Mouse (Mus musculus): ENCODE data around the gene A3galt2. TPM values are rescaled to one million over a fixed set of nuclear protein-coding genes. Genes with fewer than 3 reads are reported as not detected.

A3galt2 gene
- polyA plus RNA-seq, 1 experiment from 2014 or later = not detected

- TF ChIP-seq EP300 (optimal IDR thresholded peaks at IDR 0.05) = no peak
- no peak for TF ChIP-seq CTCF (IDR thresholded peaks at IDR 0.05; ENCODE audit: low read depth)
- no peak for DNase-seq (ENCODE audit: low spot score)
- ATAC-seq (ENCODE audit: low FRiP score, low TSS enrichment) = no peak
- Histone ChIP-seq H3K9ac (ENCODE audit: low read length) (no peak overlapping the region), H3K9me3 (ENCODE audit: control insufficient read depth, low read length) (no peaks in the 10 kb centered on the region), H3K27me3 (ENCODE audit: control insufficient read depth, insufficient read depth, low read length) (no peaks in the 10 kb centered on the region), H3K27ac (replicated peaks) (no peak overlapping the region), H3K4me2 (replicated peaks; ENCODE audit: low read depth) (no peak overlapping the region), H3K4me3 (ENCODE audit: low read depth, low read length) (no peak overlapping the region), H3K36me3 (ENCODE audit: control insufficient read depth, insufficient read depth, low read length) (peaks cover 39% of the 10 kb centered on the region), H3K4me1 (replicated peaks; ENCODE audit: control insufficient read depth, insufficient read depth) (no peaks in the 10 kb centered on the region)
- 84% methylated on average over 13 of the region's 13 CpGs for WGBS
Observed at GRCm38 (mm10) chr4:128752031-128752757, 3.0 kb upstream of the A3galt2 start.

GRCm38 (mm10) chr4:128753571-128753970 is 1.6 kb upstream of the A3galt2 start:
- H3K4me1 ChIP-seq (replicated peaks; ENCODE audit: control insufficient read depth, insufficient read depth) = no peaks in the 10 kb centered on the region
- no peak overlapping the region for H3K9ac ChIP-seq (ENCODE audit: low read length)
- no peaks in the 10 kb centered on the region for H3K9me3 ChIP-seq (ENCODE audit: control insufficient read depth, low read length)
- no peak overlapping the region for H3K4me3 ChIP-seq (ENCODE audit: low read depth, low read length)
- TF ChIP-seq CTCF (IDR thresholded peaks at IDR 0.05; ENCODE audit: low read depth) (no peak), EP300 (optimal IDR thresholded peaks at IDR 0.05) (no peak)
- ATAC-seq (ENCODE audit: low FRiP score, low TSS enrichment) (no peak), DNase-seq (ENCODE audit: low spot score) (no peak)
- no peaks in the 10 kb centered on the region for H3K27me3 ChIP-seq (ENCODE audit: control insufficient read depth, insufficient read depth, low read length)
- no peak overlapping the region for H3K27ac ChIP-seq (replicated peaks)
- 91% methylated on average over 7 of the region's 7 CpGs for WGBS
- peaks cover 26% of the 10 kb centered on the region for H3K36me3 ChIP-seq (ENCODE audit: control insufficient read depth, insufficient read depth, low read length)
- H3K4me2 ChIP-seq (replicated peaks; ENCODE audit: low read depth) = no peak overlapping the region

- Histone ChIP-seq H3K36me3 (ENCODE audit: control insufficient read depth, insufficient read depth, low read length) (peaks cover 22% of the 10 kb centered on the region), H3K9ac (ENCODE audit: low read length) (no peak overlapping the region), H3K27me3 (ENCODE audit: control insufficient read depth, insufficient read depth, low read length) (no peaks in the 10 kb centered on the region), H3K4me3 (ENCODE audit: low read depth, low read length) (no peak overlapping the region), H3K4me2 (replicated peaks; ENCODE audit: low read depth) (no peak overlapping the region), H3K4me1 (replicated peaks; ENCODE audit: control insufficient read depth, insufficient read depth) (no peaks in the 10 kb centered on the region), H3K9me3 (ENCODE audit: control insufficient read depth, low read length) (no peaks in the 10 kb centered on the region), H3K27ac (replicated peaks) (no peak overlapping the region)
- DNase-seq (ENCODE audit: low spot score) (no peak), ATAC-seq (ENCODE audit: low FRiP score, low TSS enrichment) (no peak)
- WGBS = 65% methylated on average over 7 of the region's 7 CpGs
- TF ChIP-seq EP300 (optimal IDR thresholded peaks at IDR 0.05) (no peak), CTCF (IDR thresholded peaks at IDR 0.05; ENCODE audit: low read depth) (no peak)
Observed at GRCm38 (mm10) chr4:128755900-128756299, 736 bp downstream of the A3galt2 start.

- no peak overlapping the region for H3K4me3 ChIP-seq (ENCODE audit: low read depth, low read length)
- H3K4me1 ChIP-seq (replicated peaks; ENCODE audit: control insufficient read depth, insufficient read depth) = no peaks in the 10 kb centered on the region
- DNase-seq (ENCODE audit: low spot score) (no peak), ATAC-seq (ENCODE audit: low FRiP score, low TSS enrichment) (no peak)
- 75% methylated on average over 5 of the region's 5 CpGs for WGBS
- H3K9me3 ChIP-seq (ENCODE audit: control insufficient read depth, low read length) = no peaks in the 10 kb centered on the region
- H3K27me3 ChIP-seq (ENCODE audit: control insufficient read depth, insufficient read depth, low read length) = no peaks in the 10 kb centered on the region
- H3K4me2 ChIP-seq (replicated peaks; ENCODE audit: low read depth) = no peak overlapping the region
- H3K9ac ChIP-seq (ENCODE audit: low read length) = no peak overlapping the region
- no peak overlapping the region for H3K27ac ChIP-seq (replicated peaks)
- TF ChIP-seq EP300 (optimal IDR thresholded peaks at IDR 0.05) (no peak), CTCF (IDR thresholded peaks at IDR 0.05; ENCODE audit: low read depth) (no peak)
- H3K36me3 ChIP-seq (ENCODE audit: control insufficient read depth, insufficient read depth, low read length) = no peaks in the 10 kb centered on the region
Observed at GRCm38 (mm10) chr4:128759214-128759613, 4.0 kb downstream of the A3galt2 start.

DNA sequence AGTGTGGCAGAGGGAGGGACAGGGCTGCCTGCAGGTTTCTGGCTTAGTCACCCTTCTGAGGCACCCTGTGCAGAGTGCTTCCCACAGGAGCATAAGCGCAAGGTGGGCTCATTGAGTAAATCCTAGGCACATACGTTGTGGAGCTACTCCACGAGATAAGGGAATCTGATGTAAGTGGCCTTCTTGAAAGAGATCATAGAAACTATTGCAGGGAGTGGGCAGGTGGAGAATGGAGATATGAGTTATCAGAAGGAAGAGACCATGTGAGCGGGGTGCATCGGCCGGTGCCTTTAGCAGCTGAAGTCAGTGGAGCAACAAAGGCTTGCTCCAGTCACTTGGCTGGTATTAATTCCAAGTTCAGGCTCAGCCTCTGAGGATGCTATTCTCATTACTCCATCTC is 4.9 kb downstream of the A3galt2 start:
- no peak for DNase-seq (ENCODE audit: low spot score)
- Histone ChIP-seq H3K27me3 (ENCODE audit: control insufficient read depth, insufficient read depth, low read length) (no peaks in the 10 kb centered on the region), H3K9me3 (ENCODE audit: control insufficient read depth, low read length) (no peaks in the 10 kb centered on the region), H3K4me2 (replicated peaks; ENCODE audit: low read depth) (no peak overlapping the region), H3K36me3 (ENCODE audit: control insufficient read depth, insufficient read depth, low read length) (no peaks in the 10 kb centered on the region), H3K4me3 (ENCODE audit: low read depth, low read length) (no peak overlapping the region), H3K27ac (replicated peaks) (no peak overlapping the region), H3K9ac (ENCODE audit: low read length) (no peak overlapping the region), H3K4me1 (replicated peaks; ENCODE audit: control insufficient read depth, insufficient read depth) (no peaks in the 10 kb centered on the region)
- no peak for ATAC-seq (ENCODE audit: low FRiP score, low TSS enrichment)
- TF ChIP-seq CTCF (IDR thresholded peaks at IDR 0.05; ENCODE audit: low read depth) = no peak
- no peak for TF ChIP-seq EP300 (optimal IDR thresholded peaks at IDR 0.05)
- WGBS = 79% methylated on average over 6 of the region's 6 CpGs

DNA sequence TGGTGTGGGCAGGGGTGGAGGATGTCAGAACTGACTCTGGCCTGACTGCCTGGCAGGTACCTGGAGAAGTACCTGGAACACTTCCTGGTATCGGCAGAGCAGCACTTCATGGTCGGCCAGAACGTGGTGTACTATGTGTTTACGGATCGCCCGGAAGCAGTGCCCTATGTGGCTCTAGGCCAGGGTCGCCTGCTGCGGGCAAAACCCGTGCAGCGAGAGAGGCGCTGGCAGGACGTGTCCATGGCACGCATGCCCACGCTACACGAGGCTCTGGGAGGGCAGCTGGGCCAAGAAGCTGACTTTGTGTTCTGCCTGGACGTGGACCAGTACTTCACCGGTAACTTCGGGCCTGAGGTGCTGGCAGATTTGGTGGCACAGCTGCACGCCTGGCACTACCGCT is 11.8 kb downstream of the A3galt2 start:
- DNase-seq (ENCODE audit: low spot score) = no peak
- ATAC-seq (ENCODE audit: low FRiP score, low TSS enrichment) = no peak
- Histone ChIP-seq H3K9me3 (ENCODE audit: control insufficient read depth, low read length) (no peaks in the 10 kb centered on the region), H3K27me3 (ENCODE audit: control insufficient read depth, insufficient read depth, low read length) (no peaks in the 10 kb centered on the region), H3K4me2 (replicated peaks; ENCODE audit: low read depth) (no peak overlapping the region), H3K4me3 (ENCODE audit: low read depth, low read length) (no peak overlapping the region), H3K27ac (replicated peaks) (no peak overlapping the region), H3K4me1 (replicated peaks; ENCODE audit: control insufficient read depth, insufficient read depth) (no peaks in the 10 kb centered on the region), H3K36me3 (ENCODE audit: control insufficient read depth, insufficient read depth, low read length) (no peaks in the 10 kb centered on the region), H3K9ac (ENCODE audit: low read length) (no peak overlapping the region)
- TF ChIP-seq CTCF (IDR thresholded peaks at IDR 0.05; ENCODE audit: low read depth) (no peak), EP300 (optimal IDR thresholded peaks at IDR 0.05) (no peak)
- whole genome bisulfite sequencing = 91% methylated on average over 20 of the region's 20 CpGs
